Mouse (Mus musculus) cortical plate, adult 2 months (tissue): ENCODE data around the gene Tbx1.

Source experiments
- CTCF ChIP-seq: fragments of 200-500 bp; IDR thresholded peaks from 2 replicates; pipeline ENCODE4 v1.5.1; 2011; ENCODE audit warnings: mild to moderate bottlenecking, control low read depth, low read length; ENCODE audit not compliant: insufficient read depth; ENCODE audit errors: extremely low read depth
- POLR2A ChIP-seq: fragments of 200-500 bp; IDR thresholded peaks from 2 replicates; pipeline ENCODE4 v1.6.1; 2011; ENCODE audit warnings: mild to moderate bottlenecking, low read length, control low read depth; ENCODE audit not compliant: insufficient read depth; ENCODE audit errors: extremely low read depth

DNA sequence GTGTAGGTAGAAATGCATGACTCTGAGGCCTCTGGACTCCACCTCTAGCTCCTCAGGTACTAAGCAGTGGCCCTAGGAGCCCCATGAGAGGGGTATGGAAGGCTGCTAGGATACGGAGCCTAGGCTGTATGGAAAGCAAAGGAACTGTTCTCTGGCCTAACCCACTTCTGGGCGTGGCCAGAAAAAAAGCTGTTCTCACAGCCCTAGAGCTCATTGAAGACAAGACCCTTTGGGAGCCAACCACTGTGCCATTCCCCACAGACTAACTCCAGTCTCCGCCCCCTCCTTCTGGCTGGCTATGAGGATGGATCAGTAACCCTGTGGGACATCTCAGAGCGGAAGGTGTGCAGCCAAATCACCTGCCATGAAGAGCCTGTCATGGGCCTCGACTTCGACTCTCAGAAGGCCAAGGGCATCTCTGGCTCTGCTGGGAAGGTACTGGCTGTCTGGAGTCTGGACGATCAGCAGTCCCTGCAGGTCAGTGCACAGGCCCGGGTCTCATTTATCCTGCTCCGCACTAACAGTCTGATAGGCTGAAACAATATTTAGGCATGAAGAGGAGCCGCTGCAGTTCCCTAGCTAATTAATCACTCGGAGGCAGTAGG, 38.3 kb downstream of the Tbx1 start:
- no peak for TF ChIP-seq CTCF
- no peak for TF ChIP-seq POLR2A
